8 mouse cellular contexts compared by ENCODE assay signal in the genomic region with DNA sequence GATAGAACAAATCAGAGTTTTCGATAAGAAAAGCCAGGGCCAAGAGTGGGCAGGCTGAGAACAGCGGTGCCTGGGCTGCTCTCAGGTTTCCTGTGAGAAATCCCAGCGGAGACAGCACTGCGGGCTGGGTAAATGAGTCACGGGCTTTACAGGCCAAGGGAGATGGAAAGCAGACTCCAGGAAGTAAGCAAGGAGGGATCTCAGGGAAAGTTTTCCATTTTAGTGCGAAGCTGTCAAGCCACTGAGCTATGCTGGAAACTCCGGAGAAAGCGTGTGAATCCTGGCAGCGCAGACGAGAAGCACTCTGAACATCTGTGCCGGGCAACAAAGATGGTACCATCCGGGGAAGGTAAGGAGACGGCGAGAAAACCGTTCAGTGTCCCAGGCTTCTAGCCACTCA. TPM values are rescaled to one million over a fixed set of nuclear protein-coding genes. Genes with fewer than 3 reads are reported as not detected.
DNase-seq lines count a peak whose midpoint lies in the region; ATAC-seq lines count a peak whose summit lies in the region.

No protein-coding gene starts in this region.

- peak overlapping the region; percentile 61 for H3K4me2 ChIP-seq in heart, embryonic 11.5 days
- peak overlapping the region; percentile 49 for H3K4me2 ChIP-seq in kidney, embryonic 16.5 days (replicated peaks; ENCODE audit: low read depth, low read length)

- peaks cover 14% of the 10 kb centered on the region for H3K4me1 ChIP-seq in heart, embryonic 11.5 days (ENCODE audit: control insufficient read depth, insufficient read depth, low read length)
- peaks cover 18% of the 10 kb centered on the region for H3K4me1 ChIP-seq in kidney, embryonic 16.5 days (ENCODE audit: insufficient read depth, low read length)

- H3K27me3 ChIP-seq in heart, embryonic 11.5 days (ENCODE audit: control insufficient read depth, insufficient read depth, low read length), result no peaks in the 10 kb centered on the region
- no peaks in the 10 kb centered on the region for H3K27me3 ChIP-seq in kidney, embryonic 16.5 days (ENCODE audit: insufficient read depth, low read length)

- peak overlapping the region; percentile 60 for H3K9ac ChIP-seq in heart, embryonic 11.5 days (ENCODE audit: low read depth, low read length)
- peak overlapping the region; percentile 51 for H3K9ac ChIP-seq in kidney, embryonic 16.5 days (replicated peaks; ENCODE audit: low read length)

- WGBS in heart, embryonic 11.5 days (ENCODE audit: insufficient replicate concordance), result 11% methylated on average over 15 of the region's 15 CpGs
- WGBS in kidney, embryonic 16.5 days, result 15% methylated on average over 15 of the region's 15 CpGs

- H3K36me3 ChIP-seq in heart, embryonic 11.5 days (ENCODE audit: control insufficient read depth, insufficient read depth, low read length), result no peaks in the 10 kb centered on the region
- H3K36me3 ChIP-seq in kidney, embryonic 16.5 days (ENCODE audit: insufficient read depth, low read length), result no peaks in the 10 kb centered on the region

- peak overlapping the region; percentile 32 for H3K4me3 ChIP-seq in heart, embryonic 11.5 days (ENCODE audit: low read depth, low read length)
- peak overlapping the region; percentile 33 for H3K4me3 ChIP-seq in kidney, embryonic 16.5 days (ENCODE audit: low read length)

- H3K9me3 ChIP-seq in heart, embryonic 11.5 days (replicated peaks; ENCODE audit: control insufficient read depth, low read length), result no peaks in the 10 kb centered on the region
- H3K9me3 ChIP-seq in kidney, embryonic 16.5 days (ENCODE audit: low read length), result no peaks in the 10 kb centered on the region

- peak; percentile 58 for DNase-seq in kidney, adult 18-20 months
- no peak for DNase-seq in kidney, adult 11 months
- peak; percentile 75 for DNase-seq in brain, adult 2 months (ENCODE audit: low read depth, low spot score)
- DNase-seq in ovary, postnatal 14 days (ENCODE audit: low spot score), result peak; percentile 35
- DNase-seq in cerebellum, adult 11 months, result no peak

- H3K27ac ChIP-seq in heart, embryonic 11.5 days (ENCODE audit: low read depth, low read length), result peak overlapping the region; percentile 86
- H3K27ac ChIP-seq in kidney, embryonic 16.5 days (ENCODE audit: low read length), result peak overlapping the region; percentile 85

- ATAC-seq in heart, embryonic 11.5 days (replicated peaks; ENCODE audit: insufficient number of reproducible peaks, low FRiP score, low TSS enrichment), result peak; percentile 73
- 0 out of 2 replicates have a peak, but pooled peaks have one; percentile 32 for ATAC-seq in kidney, embryonic 16.5 days (ENCODE audit: low FRiP score, low TSS enrichment)
- ATAC-seq in cerebellum, adult (ENCODE audit: insufficient number of reproducible peaks, low FRiP score, low TSS enrichment), result no peak

RNA-seq across cellular contexts. Expression of gene Ripor1, which starts 11.2 kb away (rescaled TPM):
- polyA plus RNA-seq in heart, embryonic 11.5 days (2014; fragmentation: Nextera tagmentation; extraction: Ambion mirVana), result 23.6 and 27.9 TPM in 2 replicates
- 44.5 and 46.3 TPM in 2 replicates for polyA plus RNA-seq in kidney, embryonic 16.5 days (2015; fragmentation: Nextera tagmentation; extraction: Ambion mirVana)

RNA-seq across cellular contexts. Expression of gene Atp6v0d1, which starts 28.0 kb away (rescaled TPM):
- 80.7 and 86.3 TPM in 2 replicates for polyA plus RNA-seq in heart, embryonic 11.5 days (2014; fragmentation: Nextera tagmentation; extraction: Ambion mirVana)
- polyA plus RNA-seq in kidney, embryonic 16.5 days (2015; fragmentation: Nextera tagmentation; extraction: Ambion mirVana), result 106 and 111 TPM in 2 replicates

RNA-seq across cellular contexts. Expression of gene Ctcf, which starts 42.5 kb away (rescaled TPM):
- 53.9 and 66.3 TPM in 2 replicates for polyA plus RNA-seq in heart, embryonic 11.5 days (2014; fragmentation: Nextera tagmentation; extraction: Ambion mirVana)
- polyA plus RNA-seq in kidney, embryonic 16.5 days (2015; fragmentation: Nextera tagmentation; extraction: Ambion mirVana), result 117 and 134 TPM in 2 replicates

RNA-seq across cellular contexts. Expression of gene Agrp, which starts 43.3 kb away (rescaled TPM):
- 0.50 and 0.84 TPM in 2 replicates for polyA plus RNA-seq in heart, embryonic 11.5 days (2014; fragmentation: Nextera tagmentation; extraction: Ambion mirVana)
- 0.84 and 1.2 TPM in 2 replicates for polyA plus RNA-seq in kidney, embryonic 16.5 days (2015; fragmentation: Nextera tagmentation; extraction: Ambion mirVana)

Comparison
In these comparisons a context has a peak if more than half of its experiments do, and no peak if none do; other contexts are left out.
1. DNase-seq: peak in kidney, adult 18-20 months (single experiment), brain, adult 2 months (single experiment) and ovary, postnatal 14 days (single experiment); none in kidney, adult 11 months (single experiment) and cerebellum, adult 11 months (single experiment).